Mouse (Mus musculus) limb, embryonic 15.5 days (tissue): ENCODE measurements around the gene Iqcd. TPM values are rescaled to one million over a fixed set of nuclear protein-coding genes. Genes with fewer than 3 reads are reported as not detected.

Experiments used
- ATAC-seq: fragments of 200-750 bp; cut with Nextera tagmentation; 2 replicates; pipeline ENCODE4 v1.8.0; 2017; ENCODE audit warnings: low read depth, moderate TSS enrichment; ENCODE audit not compliant: insufficient number of reproducible peaks, low FRiP score, low TSS enrichment
- H3K27ac ChIP-seq: fragments of 300-500 bp; sonication (generic); 2 replicates; pipeline ENCODE4 v1.5.1; 2015; ENCODE audit warnings: moderate library complexity, mild to moderate bottlenecking, inconsistent platforms
- H3K27me3 ChIP-seq: fragments of 300-500 bp; sonication (generic); 2 replicates; pipeline ENCODE4 v1.6.1; 2015; ENCODE audit warnings: inconsistent platforms
- H3K36me3 ChIP-seq: fragments of 300-500 bp; sonication (generic); 2 replicates; pipeline ENCODE4 v1.6.1; 2015; ENCODE audit warnings: inconsistent platforms
- H3K4me1 ChIP-seq: fragments of 300-500 bp; sonication (generic); 2 replicates; pipeline ENCODE4 v1.6.1; 2015; ENCODE audit warnings: inconsistent platforms
- H3K4me2 ChIP-seq: fragments of 300-500 bp; sonication (generic); 2 replicates; pipeline ENCODE4 v1.6.1; 2015; ENCODE audit warnings: mild to moderate bottlenecking, inconsistent platforms
- H3K4me3 ChIP-seq: fragments of 300-500 bp; sonication (generic); 2 replicates; pipeline ENCODE4 v1.5.1; 2015; ENCODE audit warnings: mild to moderate bottlenecking, inconsistent platforms
- H3K9ac ChIP-seq: fragments of 300-500 bp; sonication (generic); 2 replicates; pipeline ENCODE4 v1.6.1; 2015; ENCODE audit warnings: inconsistent platforms
- H3K9me3 ChIP-seq: fragments of 300-500 bp; sonication (generic); 2 replicates; pipeline ENCODE4 v1.6.1; 2016; ENCODE audit warnings: inconsistent platforms
- WGBS: fragments of 180-500 bp; shearing (Covaris S2); methylation state at CpG from one replicate; pipeline ENCODE4 v1.1.7; 2015; 5-methylcytosine and 5-hydroxymethylcytosine counted together
- polyA plus RNA-seq: library from polyadenylated mRNA; unstranded; fragments of >200 nt; fragmentation: Nextera tagmentation; extraction: Ambion mirVana; gene quantifications from 2 replicates; pipeline ENCODE4 v1.2.1, GENCODE M21; 2015

Iqcd gene
- polyA plus RNA-seq, 1 experiment from 2014 or later = 0.38 TPM

DNA sequence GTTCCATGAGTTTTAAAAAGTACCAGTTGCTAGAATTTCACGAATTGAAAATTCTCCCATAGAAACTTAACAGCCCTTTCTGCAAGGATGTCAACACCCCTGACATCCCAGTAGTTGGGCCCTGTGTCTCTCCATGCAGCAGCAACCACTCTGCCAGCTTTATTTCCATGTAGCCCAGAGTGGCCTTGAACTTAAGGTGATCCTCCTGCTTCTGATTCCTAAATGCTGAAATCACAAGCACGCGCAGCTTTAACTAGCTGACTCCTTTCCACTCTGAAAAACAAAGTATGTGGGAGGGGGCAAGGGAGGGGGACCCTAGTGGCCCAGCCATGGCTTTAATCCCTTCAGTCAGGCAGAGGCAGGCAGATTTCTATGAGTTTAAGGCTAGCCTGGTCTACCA, 18.5 kb downstream of the Iqcd start:
- H3K36me3 ChIP-seq = peaks cover 16% of the 10 kb centered on the region
- no peaks in the 10 kb centered on the region for H3K9me3 ChIP-seq
- H3K4me3 ChIP-seq = no peak overlapping the region
- H3K27ac ChIP-seq = no peak overlapping the region
- no peak overlapping the region for H3K9ac ChIP-seq
- WGBS = 81% methylated on average over 3 of the region's 3 CpGs
- ATAC-seq = no peak
- H3K4me1 ChIP-seq = peaks cover 17% of the 10 kb centered on the region
- no peak overlapping the region for H3K4me2 ChIP-seq
- no peaks in the 10 kb centered on the region for H3K27me3 ChIP-seq

DNA sequence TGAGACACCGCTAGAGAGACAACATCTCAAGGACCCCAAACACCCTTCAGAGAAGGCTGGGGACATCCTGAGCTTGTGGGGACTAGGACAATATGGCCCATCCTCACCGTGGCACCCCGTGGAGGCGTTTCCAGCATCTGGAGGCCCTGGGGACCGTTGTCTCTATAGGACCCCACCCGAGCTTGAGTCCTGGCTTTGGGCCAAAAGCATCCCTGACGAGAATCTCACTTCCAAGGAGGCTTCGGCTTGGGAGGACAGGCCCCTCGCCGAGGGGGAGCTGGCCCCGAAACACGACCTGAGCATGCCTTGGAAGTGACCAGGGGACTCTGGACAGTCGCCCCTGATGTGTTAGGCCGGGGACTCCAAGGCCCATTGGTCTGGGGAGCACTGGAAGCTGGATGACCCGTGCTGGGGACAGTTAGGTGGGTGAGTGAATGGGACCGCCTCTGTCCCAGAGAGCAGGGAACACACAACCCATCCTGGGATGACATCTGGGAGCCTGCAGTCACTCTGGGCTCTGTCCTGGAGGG, 20.5 kb downstream of the Iqcd start:
- H3K4me1 ChIP-seq = peaks cover 22% of the 10 kb centered on the region
- ATAC-seq = no peak
- no peak overlapping the region for H3K9ac ChIP-seq
- WGBS = 81% methylated on average over 16 of the region's 16 CpGs
- H3K36me3 ChIP-seq = peaks cover 16% of the 10 kb centered on the region
- no peak overlapping the region for H3K4me3 ChIP-seq
- no peak overlapping the region for H3K4me2 ChIP-seq
- no peaks in the 10 kb centered on the region for H3K9me3 ChIP-seq
- no peak overlapping the region for H3K27ac ChIP-seq
- no peaks in the 10 kb centered on the region for H3K27me3 ChIP-seq

DNA sequence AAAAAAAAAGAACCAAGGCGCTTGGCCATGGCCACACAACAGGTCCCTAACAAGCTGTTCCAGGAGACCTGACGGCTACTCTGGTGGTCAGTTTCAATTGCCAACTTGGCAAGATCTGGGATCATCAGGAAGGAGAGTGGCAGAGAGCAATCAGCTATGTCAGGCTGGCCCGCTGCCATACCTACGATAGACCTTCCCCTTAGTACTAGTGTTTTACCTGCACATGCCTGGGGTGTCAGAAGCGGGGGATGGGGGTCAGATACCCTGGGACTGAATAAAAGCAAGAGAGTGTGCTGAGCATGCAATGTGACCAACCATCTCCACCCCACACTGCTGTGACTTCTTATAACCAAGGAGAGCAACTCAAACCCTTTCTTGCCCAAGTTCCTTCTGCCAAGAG, 22.1 kb downstream of the Iqcd start:
- Histone ChIP-seq H3K4me2 (peak overlapping the region; percentile 79; the same call in 1 of the 2 replicates), H3K4me3 (no peak overlapping the region), H3K27me3 (no peaks in the 10 kb centered on the region), H3K9ac (peak overlapping the region; percentile 55; the same call in 1 of the 2 replicates), H3K36me3 (peaks cover 22% of the 10 kb centered on the region), H3K9me3 (no peaks in the 10 kb centered on the region), H3K27ac (no peak overlapping the region), H3K4me1 (peaks cover 17% of the 10 kb centered on the region)
- 85% methylated on average over 5 of the region's 5 CpGs for WGBS
- no peak for ATAC-seq

DNA sequence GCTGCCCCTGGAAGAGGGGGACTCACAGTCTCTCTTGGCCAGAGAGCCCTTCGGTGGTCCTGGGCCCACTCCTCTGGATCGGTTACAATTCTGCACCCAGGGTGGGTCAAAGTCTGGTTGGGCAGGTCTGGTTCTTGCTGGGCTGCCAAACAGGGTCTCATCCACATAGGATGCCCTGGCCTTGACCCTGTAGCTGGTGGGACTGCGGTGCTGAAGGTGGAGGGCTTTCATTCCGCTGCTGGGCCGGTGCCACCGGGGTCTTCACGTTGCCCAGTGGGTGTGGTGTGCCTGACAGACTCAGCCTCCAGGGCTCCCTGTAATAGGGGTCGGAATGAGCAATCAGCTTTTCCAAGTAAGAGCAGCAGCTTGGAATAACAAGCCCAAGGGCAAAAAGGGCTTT, 22.6 kb downstream of the Iqcd start:
- H3K27ac ChIP-seq = no peak overlapping the region
- peaks cover 26% of the 10 kb centered on the region for H3K36me3 ChIP-seq
- H3K27me3 ChIP-seq = no peaks in the 10 kb centered on the region
- peak overlapping the region; percentile 71 for H3K4me3 ChIP-seq
- H3K9me3 ChIP-seq = no peaks in the 10 kb centered on the region
- no peak for ATAC-seq
- H3K9ac ChIP-seq = peak overlapping the region; percentile 55
- H3K4me2 ChIP-seq = peak overlapping the region; percentile 79
- 46% methylated on average over 8 of the region's 8 CpGs for WGBS
- peaks cover 17% of the 10 kb centered on the region for H3K4me1 ChIP-seq

DNA sequence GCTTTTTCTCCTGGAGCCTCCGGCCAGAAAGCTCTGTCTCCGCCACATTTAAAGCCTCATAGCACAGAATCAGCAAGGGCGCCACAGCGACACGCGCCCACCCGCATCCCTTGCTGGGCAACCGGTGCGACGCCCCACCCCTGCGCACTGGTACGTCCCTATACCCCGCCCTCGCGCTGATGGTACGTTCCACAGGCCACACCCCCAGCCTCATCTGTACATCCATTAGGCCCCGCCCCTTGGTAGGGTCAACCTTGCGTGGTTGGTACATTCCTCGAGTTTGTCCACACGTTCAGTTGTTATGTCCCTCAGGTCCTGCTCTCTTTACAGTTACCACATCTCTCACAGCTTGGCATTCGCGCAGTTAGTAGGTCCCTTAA, 23.6 kb downstream of the Iqcd start, which contains the start of the genes Rita1 and Ddx54:
Gene Rita1, minus strand, starts transcription at position 148 of the 380 bp plus-strand sequence.
Gene Ddx54, plus strand, starts transcription at position 298 of the 380 bp plus-strand sequence.
- Histone ChIP-seq H3K4me1 (peaks cover 17% of the 10 kb centered on the region), H3K27me3 (no peaks in the 10 kb centered on the region), H3K4me3 (peak within 1 kb of the TSS; percentile 71), H3K9me3 (no peaks in the 10 kb centered on the region), H3K27ac (peak within 1 kb of the TSS; percentile 89), H3K4me2 (peak within 1 kb of the TSS; percentile 79), H3K36me3 (peaks cover 35% of the 10 kb centered on the region), H3K9ac (peak within 1 kb of the TSS; percentile 55)
- WGBS = under 1% methylated on average over 22 of the region's 22 CpGs
- ATAC-seq = peak; percentile 85

DNA sequence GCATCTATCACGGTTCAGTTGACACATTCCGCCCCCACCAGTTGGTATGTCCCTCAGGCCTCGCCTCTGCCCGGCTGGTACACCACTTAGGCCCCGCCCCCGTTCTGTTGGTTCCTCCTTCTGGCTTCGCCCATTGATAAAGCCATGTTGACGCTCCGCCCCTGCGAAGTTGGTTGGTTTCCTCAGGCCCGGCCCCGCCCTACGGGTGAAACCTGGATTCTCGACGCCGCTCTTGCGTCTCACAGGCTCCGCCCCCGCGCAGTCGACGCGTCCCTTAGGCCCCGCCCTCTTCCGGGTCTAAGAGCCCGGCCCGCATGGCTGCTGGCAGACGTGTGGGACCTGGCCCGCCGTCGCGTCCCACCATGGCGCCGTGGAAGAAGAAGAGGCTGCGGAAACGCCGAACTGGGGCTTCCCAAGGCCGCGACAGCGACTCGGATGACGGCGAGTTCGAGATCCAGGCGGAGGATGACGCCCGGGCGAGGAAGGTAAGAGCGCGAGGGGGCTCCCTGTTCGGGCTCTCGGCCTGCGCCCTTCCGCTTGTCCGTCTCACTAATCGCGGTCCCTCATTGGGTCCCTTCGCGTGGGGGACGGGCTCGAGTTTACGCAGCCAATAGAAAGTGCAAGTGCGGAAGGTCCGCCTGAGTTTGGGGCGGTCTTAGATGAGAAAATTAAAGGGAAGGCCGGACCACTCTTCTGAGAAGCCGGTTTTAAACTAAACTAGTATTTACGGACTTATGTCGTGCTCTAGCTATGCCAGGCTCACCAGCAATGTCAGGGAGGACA, 24.2 kb downstream of the Iqcd start:
- Histone ChIP-seq H3K27ac (peak overlapping the region; percentile 89), H3K27me3 (no peaks in the 10 kb centered on the region), H3K4me1 (peaks cover 17% of the 10 kb centered on the region), H3K9ac (peak overlapping the region; percentile 55), H3K4me3 (peak overlapping the region; percentile 71), H3K4me2 (peak overlapping the region; percentile 79), H3K9me3 (no peaks in the 10 kb centered on the region), H3K36me3 (peaks cover 41% of the 10 kb centered on the region)
- WGBS = under 1% methylated on average over 69 of the region's 69 CpGs
- ATAC-seq = peak; percentile 95

DNA sequence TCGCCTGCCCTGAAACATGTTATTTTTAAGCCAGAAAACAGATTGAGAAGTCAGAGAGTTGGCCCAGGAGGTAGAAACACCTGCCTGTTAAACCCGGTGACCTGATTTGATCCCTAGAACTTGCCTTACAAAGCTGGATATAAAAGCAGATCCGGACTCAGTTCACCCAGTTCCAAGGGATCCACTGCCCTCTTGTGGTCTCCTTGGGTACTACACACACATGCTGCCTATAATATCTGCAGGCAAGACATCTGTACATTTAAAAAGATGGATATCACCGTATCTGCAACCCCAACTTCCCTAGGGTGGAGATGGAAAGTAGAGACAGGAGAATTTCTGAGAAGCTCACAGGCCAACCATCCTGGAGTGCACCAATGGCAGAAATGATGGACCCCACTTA, 27.1 kb downstream of the Iqcd start:
- H3K4me2 ChIP-seq = no peak overlapping the region
- H3K27ac ChIP-seq = no peak overlapping the region
- ATAC-seq = no peak
- no peak overlapping the region for H3K9ac ChIP-seq
- H3K4me1 ChIP-seq = peaks cover 16% of the 10 kb centered on the region
- no peak overlapping the region for H3K4me3 ChIP-seq
- H3K9me3 ChIP-seq = no peaks in the 10 kb centered on the region
- WGBS = 94% methylated on average over 4 of the region's 4 CpGs
- H3K27me3 ChIP-seq = no peaks in the 10 kb centered on the region
- peaks cover 54% of the 10 kb centered on the region for H3K36me3 ChIP-seq

DNA sequence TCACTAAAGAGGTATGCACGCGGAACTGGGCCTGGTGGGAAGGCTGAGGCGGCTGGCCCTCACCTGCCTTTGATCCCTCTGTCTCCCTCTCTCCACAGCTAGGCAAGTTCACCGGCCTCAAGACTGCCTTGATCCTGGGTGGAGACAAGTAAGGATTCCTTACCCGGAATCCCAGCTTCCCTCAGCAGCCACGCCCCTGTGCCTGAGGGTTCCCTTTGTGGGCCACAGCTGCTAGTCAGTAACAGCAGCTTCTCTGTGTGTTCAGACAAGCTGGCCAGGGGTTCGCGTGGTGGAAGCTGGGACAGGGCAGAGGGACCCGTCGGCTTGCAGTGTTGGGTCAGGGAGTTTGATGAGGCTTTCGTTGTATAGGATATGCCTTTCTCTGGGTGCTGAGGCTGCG, 30.0 kb downstream of the Iqcd start:
- no peak for ATAC-seq
- Histone ChIP-seq H3K27me3 (no peaks in the 10 kb centered on the region), H3K4me1 (peaks cover 16% of the 10 kb centered on the region), H3K27ac (no peak overlapping the region), H3K36me3 (peaks cover 82% of the 10 kb centered on the region), H3K4me3 (no peak overlapping the region), H3K9ac (no peak overlapping the region), H3K4me2 (no peak overlapping the region), H3K9me3 (no peaks in the 10 kb centered on the region)
- 83% methylated on average over 12 of the region's 12 CpGs for WGBS

DNA sequence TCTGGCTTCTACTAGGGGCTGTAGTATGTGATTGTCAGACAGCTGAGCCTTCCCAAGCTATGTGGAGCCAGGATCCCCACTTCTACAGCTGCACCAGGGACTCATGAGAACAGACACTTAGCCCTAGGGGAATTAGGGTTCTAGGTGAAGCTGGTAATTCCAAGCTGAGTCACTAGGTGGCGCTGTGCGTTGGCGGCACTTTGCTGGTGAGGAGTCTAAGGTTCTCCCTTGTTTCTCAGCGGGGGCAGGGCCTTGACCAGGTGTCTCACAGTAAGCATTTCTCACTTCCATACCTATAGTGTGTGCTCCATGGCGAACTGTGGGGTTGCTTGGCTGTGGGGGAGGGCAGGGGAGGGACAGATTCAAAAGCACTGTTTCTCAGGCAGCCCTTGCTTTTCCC, 30.4 kb downstream of the Iqcd start:
- ATAC-seq = no peak
- no peak overlapping the region for H3K9ac ChIP-seq
- 17% methylated on average over 5 of the region's 5 CpGs for WGBS
- no peak overlapping the region for H3K4me3 ChIP-seq
- no peaks in the 10 kb centered on the region for H3K9me3 ChIP-seq
- no peak overlapping the region for H3K27ac ChIP-seq
- no peak overlapping the region for H3K4me2 ChIP-seq
- peaks cover 12% of the 10 kb centered on the region for H3K4me1 ChIP-seq
- peaks cover 86% of the 10 kb centered on the region for H3K36me3 ChIP-seq
- no peaks in the 10 kb centered on the region for H3K27me3 ChIP-seq

DNA sequence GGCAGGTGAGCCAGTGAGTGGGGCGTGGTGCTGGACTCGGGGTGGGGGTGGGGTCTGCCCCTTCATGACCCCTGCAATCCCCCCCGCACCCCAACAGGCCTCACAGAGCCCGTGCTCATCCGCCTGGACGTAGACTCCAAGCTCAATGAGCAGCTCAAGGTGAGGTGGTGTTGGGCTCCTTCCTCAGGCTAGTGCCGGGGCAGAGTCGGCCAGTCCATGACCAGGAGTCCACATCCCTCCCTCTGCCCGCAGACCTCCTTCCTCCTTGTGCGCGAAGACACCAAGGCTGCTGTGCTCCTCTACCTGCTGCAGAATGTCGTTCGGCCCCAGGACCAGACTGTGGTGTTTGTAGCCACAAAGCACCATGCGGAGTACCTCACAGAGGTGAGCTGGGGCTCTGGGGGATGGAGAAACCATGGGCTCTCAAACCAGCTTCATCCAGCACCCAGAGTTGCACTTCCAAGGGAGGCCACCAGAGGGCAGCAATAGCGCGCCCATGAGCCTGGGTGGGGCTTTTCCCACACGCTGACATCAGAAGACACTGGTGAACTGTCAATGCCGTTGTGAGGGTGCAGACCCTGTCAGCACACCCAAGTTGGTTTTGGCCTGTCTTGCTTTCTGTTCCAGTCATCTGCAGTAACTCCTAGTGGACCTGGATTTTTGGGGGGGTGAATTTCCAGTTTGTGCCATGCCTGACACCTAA, 31.7 kb downstream of the Iqcd start:
- Histone ChIP-seq H3K9ac (no peak overlapping the region), H3K27me3 (no peaks in the 10 kb centered on the region), H3K36me3 (peaks cover 93% of the 10 kb centered on the region), H3K4me3 (no peak overlapping the region), H3K4me2 (no peak overlapping the region), H3K4me1 (peaks cover 12% of the 10 kb centered on the region), H3K9me3 (no peaks in the 10 kb centered on the region), H3K27ac (no peak overlapping the region)
- no peak for ATAC-seq
- WGBS = 71% methylated on average over 18 of the region's 18 CpGs

DNA sequence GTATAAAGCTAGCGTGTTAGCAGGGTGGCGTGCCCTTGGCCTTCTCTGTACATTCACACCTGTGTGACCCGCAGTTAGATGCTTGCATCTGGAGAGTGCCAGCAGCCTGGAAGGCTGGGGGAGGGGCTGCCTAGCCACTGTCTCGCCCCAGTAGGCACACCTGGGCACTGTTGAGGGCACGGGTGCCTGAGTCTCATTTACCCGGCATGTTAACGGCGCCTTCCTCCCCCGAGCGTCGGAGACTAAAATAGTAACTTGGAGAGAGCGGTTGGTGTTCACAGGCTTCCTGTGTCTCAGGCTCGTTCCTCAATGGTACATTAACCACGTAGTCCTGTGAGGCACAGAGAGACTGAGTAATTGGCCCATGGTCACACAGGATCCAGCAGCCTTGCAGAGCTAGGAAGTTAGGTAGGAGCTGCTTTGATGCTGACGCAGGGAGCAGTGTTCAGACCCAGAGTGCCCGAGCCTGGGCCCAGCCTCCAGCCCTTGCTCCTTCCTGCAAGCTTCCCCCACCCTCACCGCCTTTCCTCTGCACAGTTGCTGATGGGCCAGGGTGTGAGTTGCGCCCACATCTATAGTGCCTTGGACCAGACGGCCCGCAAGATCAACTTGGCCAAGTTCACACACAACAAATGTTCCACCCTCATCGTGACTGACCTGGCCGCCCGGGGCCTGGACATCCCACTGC, 32.4 kb downstream of the Iqcd start:
- H3K9ac ChIP-seq = no peak overlapping the region
- H3K4me1 ChIP-seq = peaks cover 12% of the 10 kb centered on the region
- 93% methylated on average over 23 of the region's 23 CpGs for WGBS
- no peaks in the 10 kb centered on the region for H3K27me3 ChIP-seq
- H3K4me3 ChIP-seq = no peak overlapping the region
- H3K27ac ChIP-seq = no peak overlapping the region
- H3K4me2 ChIP-seq = no peak overlapping the region
- H3K9me3 ChIP-seq = no peaks in the 10 kb centered on the region
- peaks cover 98% of the 10 kb centered on the region for H3K36me3 ChIP-seq
- ATAC-seq = no peak

DNA sequence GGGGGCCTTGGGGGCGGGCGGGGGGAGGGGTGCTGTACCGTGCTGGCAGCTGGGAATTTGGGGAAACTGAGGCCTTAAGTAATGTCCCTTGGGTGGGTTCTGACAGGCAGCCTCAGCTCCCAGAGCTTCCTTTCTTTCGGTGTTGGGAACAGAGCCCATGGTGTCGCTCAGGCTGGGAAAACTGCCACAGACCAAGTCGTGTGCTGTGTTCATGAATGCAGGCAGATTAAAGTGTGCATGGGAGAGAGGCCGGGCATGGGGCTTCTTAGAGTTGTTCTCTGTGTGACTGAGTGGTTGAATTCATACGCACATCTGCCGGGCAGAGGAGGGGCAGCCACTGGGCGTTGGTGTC, 33.0 kb downstream of the Iqcd start:
- H3K4me1 ChIP-seq = peaks cover 12% of the 10 kb centered on the region
- H3K36me3 ChIP-seq = peaks cover 99% of the 10 kb centered on the region
- no peaks in the 10 kb centered on the region for H3K9me3 ChIP-seq
- no peak overlapping the region for H3K27ac ChIP-seq
- H3K9ac ChIP-seq = no peak overlapping the region
- WGBS = 83% methylated on average over 10 of the region's 10 CpGs
- H3K4me3 ChIP-seq = no peak overlapping the region
- no peaks in the 10 kb centered on the region for H3K27me3 ChIP-seq
- no peak for ATAC-seq
- no peak overlapping the region for H3K4me2 ChIP-seq
